Mouse (Mus musculus) hindlimb bud, embryonic 11.5 days (tissue): Measurements from ENCODE around the gene Hist1h2bj.
A peak's percentile ranks its signal among the peaks of the same experiment; 100 is the strongest.

Experiments
- DNase-seq: peaks from one replicate; pipeline ENCODE4 v3.0.0-alpha.2; 2012; ENCODE audit warnings: low read depth, low spot score; ENCODE audit errors: extremely low spot score

Hist1h2bj gene

GRCm38 (mm10) chr13:22042568-22043502 lies at the start of gene Hist1h2bj, which contains the start of gene Hist1h2ag:
TSS of gene Hist1h2bj (plus strand) at chr13:22043214.
TSS of gene Hist1h2ag (minus strand) at chr13:22042944.
- DNase-seq: peak; percentile 100

GRCm38 (mm10) chr13:21993957-21994738 lies 48.9 kb upstream of the Hist1h2bj start:
- DNase-seq: no peak

GRCm38 (mm10) chr13:21994896-21995295 lies 48.1 kb upstream of the Hist1h2bj start:
- no peak for DNase-seq

GRCm38 (mm10) chr13:21995331-21995914 lies 47.6 kb upstream of the Hist1h2bj start:
- no peak for DNase-seq

- no peak for DNase-seq
Observed at GRCm38 (mm10) chr13:21996101-21996839, 46.7 kb upstream of the Hist1h2bj start.

GRCm38 (mm10) chr13:21996840-21997185 lies 46.2 kb upstream of the Hist1h2bj start:
- no peak for DNase-seq

GRCm38 (mm10) chr13:21997201-21997820 lies 45.7 kb upstream of the Hist1h2bj start:
- DNase-seq: no peak

DNA sequence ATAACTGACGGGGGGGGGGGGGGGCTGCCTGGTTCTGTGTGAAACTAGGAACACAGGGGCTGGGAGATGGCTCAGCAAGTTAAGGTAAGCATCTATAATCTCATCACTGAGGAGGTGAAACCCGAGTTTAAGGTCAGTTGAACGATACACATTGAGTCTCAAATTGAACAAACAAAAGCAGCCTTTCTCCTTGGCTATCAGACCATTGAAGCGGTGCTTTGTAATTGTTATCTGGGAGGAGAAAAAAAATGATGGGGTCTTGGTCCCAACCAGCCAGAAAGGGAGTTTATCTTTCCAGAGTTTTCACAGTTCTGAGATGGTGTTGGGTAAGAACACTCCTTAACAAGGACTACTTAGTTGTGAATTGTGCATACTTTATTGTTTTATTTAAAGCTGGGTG lies 45.2 kb upstream of the Hist1h2bj start:
- no peak for DNase-seq

DNA sequence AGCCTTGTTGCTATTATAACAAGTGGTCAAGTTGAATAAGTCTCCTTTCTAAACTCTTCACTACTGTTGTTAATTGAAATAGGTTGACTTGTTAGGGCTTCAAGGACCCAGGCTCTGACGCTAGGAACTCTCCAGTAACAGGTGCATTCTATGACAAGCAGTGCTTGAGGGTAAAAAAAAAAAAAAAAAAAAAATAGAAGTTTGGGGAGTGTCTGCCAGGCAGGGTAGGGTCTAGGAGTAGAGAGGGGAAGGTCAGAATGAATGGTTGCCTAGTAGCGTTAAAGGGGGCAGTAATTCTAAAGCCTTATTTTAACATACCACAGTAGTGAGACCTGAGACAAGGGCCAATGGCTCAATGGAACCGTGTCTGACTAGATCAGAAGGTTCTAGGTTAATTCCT lies 44.6 kb upstream of the Hist1h2bj start:
- DNase-seq: no peak

DNA sequence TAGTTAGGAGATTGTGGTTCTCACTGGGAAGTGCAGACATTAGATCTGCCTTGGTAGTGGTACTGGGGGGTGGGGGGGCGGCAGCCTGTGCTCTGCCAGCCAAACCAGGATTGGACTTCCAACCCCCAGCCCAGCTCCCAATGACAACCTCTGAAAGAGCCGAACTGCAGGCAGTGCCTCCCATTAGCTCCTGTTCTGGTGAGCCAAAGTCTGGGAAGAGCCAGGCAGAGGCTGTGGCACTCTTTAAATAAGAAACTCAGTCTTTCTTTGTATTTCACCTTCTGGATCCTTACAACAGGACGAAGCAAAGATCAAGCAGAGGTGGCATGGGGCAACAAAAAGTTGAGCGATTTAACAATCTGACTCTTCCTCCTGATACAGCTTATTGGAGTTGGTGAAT lies 43.9 kb upstream of the Hist1h2bj start:
- no peak for DNase-seq

DNA sequence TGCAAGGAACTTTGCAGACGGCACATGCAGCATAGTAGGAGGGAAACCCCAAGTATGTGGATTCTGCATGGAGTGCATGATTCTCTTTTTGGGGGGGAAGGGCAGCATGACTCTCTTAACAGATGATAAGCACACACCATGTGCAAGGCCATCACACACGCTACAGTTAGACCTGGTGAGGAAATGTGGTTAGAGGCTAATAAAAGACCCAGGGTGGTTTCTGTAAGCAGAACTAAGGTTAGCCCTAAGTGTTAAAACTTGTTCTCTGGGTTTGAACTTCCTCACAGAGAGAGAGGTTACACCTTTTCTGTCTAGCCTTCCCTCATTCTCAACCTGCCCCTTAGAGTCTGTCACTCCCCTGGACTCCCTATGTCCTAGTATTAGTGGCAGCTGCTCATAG lies 41.7 kb upstream of the Hist1h2bj start:
- no peak for DNase-seq

DNA sequence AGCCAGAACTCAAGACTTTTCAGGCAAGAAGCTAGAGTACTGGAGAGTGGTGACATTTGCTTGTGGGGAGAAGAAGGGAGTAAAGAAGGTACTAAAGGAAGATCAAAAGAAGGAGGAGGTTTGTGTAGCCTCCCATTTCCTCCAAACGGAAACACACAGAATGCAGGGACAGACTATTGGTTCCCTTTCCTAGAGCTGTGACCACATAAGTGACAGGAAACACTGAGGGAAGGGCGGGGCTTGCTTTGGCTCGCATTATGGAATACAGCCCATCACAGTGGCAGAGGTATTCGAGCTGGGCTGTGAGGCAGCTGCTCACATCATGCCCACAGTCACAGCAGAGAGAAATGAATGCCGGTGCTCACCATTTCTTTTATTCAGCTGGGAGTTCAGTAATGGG lies 41.2 kb upstream of the Hist1h2bj start:
- no peak for DNase-seq

DNA sequence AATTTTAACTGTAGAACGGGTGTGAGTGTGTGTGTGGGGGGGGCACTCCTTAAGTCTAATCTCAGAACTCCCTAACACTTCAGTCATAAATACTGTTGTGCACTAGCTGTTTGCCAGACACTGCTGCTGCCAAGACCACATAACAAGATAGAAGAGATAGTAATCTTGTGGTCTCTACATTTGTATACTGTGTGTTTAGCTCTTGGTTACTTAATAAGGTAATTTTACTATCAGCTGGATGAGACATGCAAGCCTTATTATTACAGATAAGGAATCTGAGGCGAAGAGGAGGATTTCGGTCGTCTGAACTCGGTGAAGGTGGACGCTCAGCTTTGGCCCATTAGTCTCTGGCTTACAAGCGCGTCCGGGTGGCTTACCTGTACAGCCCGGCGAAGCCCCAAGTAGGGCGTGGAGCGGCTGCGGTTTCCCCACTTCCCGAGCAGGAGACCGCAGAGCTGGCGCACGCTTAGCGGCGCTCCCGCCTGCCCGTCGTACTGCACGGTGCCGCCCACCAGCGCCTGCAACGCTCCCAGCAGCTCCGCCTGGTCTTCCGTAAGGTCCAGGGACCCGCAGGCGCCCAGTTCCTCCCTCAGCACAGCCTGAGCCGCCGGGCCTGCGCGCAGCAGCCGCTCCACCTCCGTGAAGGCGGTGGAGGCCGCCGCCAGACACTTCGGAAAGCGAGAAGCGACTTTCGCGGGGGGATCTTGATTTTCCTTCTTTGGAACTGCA lies 37.2 kb upstream of the Hist1h2bj start:
- no peak for DNase-seq

- no peak for DNase-seq
Observed at GRCm38 (mm10) chr13:22006334-22007120, 36.5 kb upstream of the Hist1h2bj start.

DNA sequence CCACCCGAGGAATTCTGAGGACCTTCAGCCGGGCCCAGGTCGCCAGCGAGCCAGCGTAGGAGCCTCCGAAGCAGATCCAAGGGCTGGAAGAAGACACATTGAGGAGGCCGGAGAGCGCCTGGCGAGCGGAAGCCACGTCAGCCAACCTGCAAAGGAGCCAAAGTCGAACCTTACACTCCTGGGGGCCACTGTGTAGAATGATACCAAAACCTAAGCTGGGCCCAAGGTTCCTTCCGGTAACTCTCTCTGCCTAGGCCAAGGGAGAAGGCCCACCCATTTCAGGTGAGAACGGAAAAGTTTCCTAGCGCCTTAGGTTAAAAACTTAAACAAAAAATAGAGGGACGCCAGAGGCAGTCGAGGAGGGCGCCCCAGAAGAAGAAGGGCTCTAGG lies 35.9 kb upstream of the Hist1h2bj start:
- no peak for DNase-seq

GRCm38 (mm10) chr13:22007872-22008271 lies 35.1 kb upstream of the Hist1h2bj start:
- DNase-seq: no peak

- DNase-seq: no peak
Observed at GRCm38 (mm10) chr13:22008707-22009106, 34.3 kb upstream of the Hist1h2bj start.

GRCm38 (mm10) chr13:22009642-22010041 lies 33.4 kb upstream of the Hist1h2bj start, which contains the start of gene Prss16:
TSS of gene Prss16 (minus strand) at chr13:22009742.
- no peak for DNase-seq

DNA sequence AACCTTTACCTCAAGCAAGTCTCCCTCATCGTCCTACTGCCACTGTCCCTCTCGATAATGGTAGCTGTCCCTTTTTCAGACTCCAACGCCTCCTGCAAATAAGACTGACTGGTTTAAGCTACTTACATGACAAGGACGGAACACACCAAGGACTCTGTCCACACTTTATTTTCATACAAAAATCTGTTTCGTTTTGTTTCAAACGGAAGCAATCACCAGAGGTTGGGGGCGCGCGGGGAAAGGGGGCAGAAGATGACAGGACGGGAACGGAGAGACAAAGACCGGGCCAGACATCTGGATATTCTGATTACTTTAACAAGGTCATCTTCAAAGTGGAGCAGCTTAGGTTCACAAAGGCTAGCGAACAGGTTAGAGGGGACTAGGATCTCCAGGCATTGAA lies 29.3 kb upstream of the Hist1h2bj start:
- no peak for DNase-seq
